In the genomic region with DNA sequence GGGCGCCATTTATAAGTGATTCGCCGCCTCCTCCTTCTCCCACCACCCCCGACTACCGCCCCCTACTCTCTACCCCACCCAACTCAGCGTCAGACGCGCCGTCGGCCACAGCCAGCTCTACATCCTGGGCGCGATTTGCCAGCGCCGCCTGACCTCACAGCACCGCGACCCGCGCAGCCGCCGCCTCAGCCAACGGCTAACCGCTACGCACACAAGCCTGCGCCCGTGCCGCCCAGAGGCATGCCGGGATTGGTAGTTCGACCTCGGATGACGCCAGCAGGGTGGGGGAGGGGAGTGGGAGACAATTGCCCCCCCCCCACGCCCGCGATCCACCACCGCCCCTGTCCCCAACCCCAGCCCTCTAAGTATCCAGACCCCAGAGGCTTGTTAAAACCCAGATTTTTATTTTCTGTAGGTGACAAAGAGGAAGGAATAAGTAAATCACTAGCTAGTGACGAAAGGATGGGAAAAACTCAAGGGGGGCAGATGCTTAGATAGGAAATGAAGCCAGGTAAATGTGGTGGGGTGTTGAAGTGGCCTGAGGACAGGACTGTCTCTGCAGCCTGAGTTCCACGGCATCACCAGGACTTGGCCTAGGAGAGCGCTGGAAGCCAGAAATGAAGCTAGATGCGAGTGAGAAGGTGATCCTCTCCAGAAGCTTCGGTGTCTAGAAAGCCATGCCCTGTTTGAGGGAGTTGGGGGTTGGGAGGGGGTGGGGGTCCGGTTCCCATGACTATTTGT, we compare ENCODE assay signal across 8 mouse cellular contexts. TPM values are rescaled to one million over a fixed set of nuclear protein-coding genes. Genes with fewer than 3 reads are reported as not detected.
A peak's percentile ranks its signal among the peaks of the same experiment; 100 is the strongest.
DNase-seq lines count a peak whose midpoint lies in the region; ATAC-seq lines count a peak whose summit lies in the region.

TSS of gene Morf4l1 (minus strand) at position 208 of the 741 bp plus-strand sequence.

- DNase-seq in adipocyte (ENCODE audit: low spot score), result peak; percentile 94
- DNase-seq in embryo, embryonic 10 days (ENCODE audit: low spot score), result peak; percentile 99
- DNase-seq in gastrocnemius, postnatal 10 days, result peak; percentile 95
- DNase-seq in left cerebral cortex, postnatal 10 days (ENCODE audit: extremely low spot score in 1 of 2, low spot score in 2 of 2), result peak; percentile 98 to 99
- DNase-seq in right cerebral cortex, postnatal 25 days, result peak; percentile 98
- peak; percentile 97 to 98 for DNase-seq in urinary bladder, postnatal 4 days (ENCODE audit: low spot score in 2 of 2)

- intact Hi-C loops in left cerebral cortex, postnatal 10 days (cut with DNase I), result no loop called here

- ATAC-seq in inflammation-experienced regulatory T-cells, adult 6 months, result peak; percentile 90
- ATAC-seq in megakaryocyte-erythroid progenitor cell, adult 5-6 weeks (replicated peaks; ENCODE audit: low FRiP score, low TSS enrichment, poor library complexity, severe bottlenecking), result peak; percentile 92

RNA-seq across cellular contexts. Expression of gene Morf4l1, which starts in this region (rescaled TPM):
- total RNA-seq in gastrocnemius, postnatal 10 days (2021), result 100 to 1,000 TPM; 196 to 198 TPM
- 100 to 1,000 TPM; 287 to 345 (median 307) TPM for polyA plus RNA-seq in inflammation-experienced regulatory T-cells, adult 6 months (2017; shearing (Covaris generic))
- 100 to 1,000 TPM; 407 to 420 TPM for total RNA-seq in left cerebral cortex, postnatal 10 days (2021)
- 253 and 288 TPM in 2 replicates for total RNA-seq in megakaryocyte-erythroid progenitor cell, adult 5-6 weeks (2014; fragmentation: Nextera tagmentation)
- total RNA-seq in megakaryocyte-erythroid progenitor cell, adult 5-6 weeks (2017), result 217 and 277 TPM in 2 replicates

Comparison
In these comparisons a context has a peak if more than half of its experiments do, and no peak if none do; other contexts are left out.
1. Peak in every context shown above with its lines: DNase-seq and ATAC-seq.